Mouse (Mus musculus) cerebellum, adult 11-12 months (tissue): ENCODE measurements at regions not wholly inside any gene's neighbourhood (a gene's known extent, or its start where the extent isn't known, plus 50 kb on each side); places are given as distances from the start of the nearest gene placed in this dataset.
A peak's percentile ranks its signal among the peaks of the same experiment; 100 is the strongest.

Source experiments
- DNase-seq: peaks from one replicate; pipeline ENCODE4 v3.0.0; 2022

GRCm38 (mm10) chr8:78018430-78019180, 194.5 kb upstream of the Ttc29 start:
- DNase-seq = no peak

- no peak for DNase-seq
Measured at GRCm38 (mm10) chr8:78021473-78021872, 191.6 kb upstream of the Ttc29 start.

GRCm38 (mm10) chr8:78022986-78023385, 190.1 kb upstream of the Ttc29 start:
- no peak for DNase-seq

- no peak for DNase-seq
Measured at GRCm38 (mm10) chr8:78023467-78023866, 189.6 kb upstream of the Ttc29 start.

GRCm38 (mm10) chr8:78023936-78024335, 189.2 kb upstream of the Ttc29 start:
- DNase-seq = no peak

GRCm38 (mm10) chr8:78024964-78025363, 188.1 kb upstream of the Ttc29 start:
- no peak for DNase-seq

GRCm38 (mm10) chr8:78027371-78027770, 185.7 kb upstream of the Ttc29 start:
- no peak for DNase-seq

- no peak for DNase-seq
Measured at GRCm38 (mm10) chr8:78028928-78029327, 184.2 kb upstream of the Ttc29 start.

GRCm38 (mm10) chr8:78031811-78032210, 181.3 kb upstream of the Ttc29 start:
- no peak for DNase-seq

- DNase-seq = no peak
Measured at GRCm38 (mm10) chr8:78034687-78035086, 178.4 kb upstream of the Ttc29 start.

GRCm38 (mm10) chr8:78037218-78037617, 175.9 kb upstream of the Ttc29 start:
- no peak for DNase-seq

GRCm38 (mm10) chr8:78046691-78047090, 166.4 kb upstream of the Ttc29 start:
- DNase-seq = no peak

- no peak for DNase-seq
Measured at GRCm38 (mm10) chr8:78050768-78051167, 162.3 kb upstream of the Ttc29 start.

GRCm38 (mm10) chr8:78054435-78054834, 158.7 kb upstream of the Ttc29 start:
- no peak for DNase-seq

GRCm38 (mm10) chr8:78054920-78055319, 158.2 kb upstream of the Ttc29 start:
- DNase-seq = no peak

- DNase-seq = no peak
Measured at GRCm38 (mm10) chr8:78055531-78055930, 157.6 kb upstream of the Ttc29 start.

- DNase-seq = no peak
Measured at GRCm38 (mm10) chr8:78057357-78057756, 155.7 kb upstream of the Ttc29 start.

GRCm38 (mm10) chr8:78061827-78062719, 151.0 kb upstream of the Ttc29 start:
- DNase-seq = no peak

- DNase-seq = peak; percentile 11
Measured at GRCm38 (mm10) chr8:78063529-78063928, 149.6 kb upstream of the Ttc29 start.

- DNase-seq = no peak
Measured at GRCm38 (mm10) chr8:78064161-78064560, 148.9 kb upstream of the Ttc29 start.

- no peak for DNase-seq
Measured at GRCm38 (mm10) chr8:78065890-78066493, 147.1 kb upstream of the Ttc29 start.

- DNase-seq = no peak
Measured at GRCm38 (mm10) chr8:78068087-78068910, 144.8 kb upstream of the Ttc29 start.

GRCm38 (mm10) chr8:78073821-78074220, 139.3 kb upstream of the Ttc29 start:
- DNase-seq = no peak
